Mouse (Mus musculus): ENCODE data around the gene Rpp30. TPM values are rescaled to one million over a fixed set of nuclear protein-coding genes. Genes with fewer than 3 reads are reported as not detected.

Gene Rpp30
- polyA plus RNA-seq, 1 experiment from 2014 or later = 68.0 TPM

- H3K9me3 ChIP-seq (ENCODE audit: control insufficient read depth, low read length) = no peaks in the 10 kb centered on the region
- no peak for ATAC-seq (ENCODE audit: low FRiP score)
- WGBS = 92% methylated on average over 1 of the region's 1 CpGs
These were observed 14.7 kb downstream of the Rpp30 start for GRCm38 (mm10) chr19:36098265-36098664.

GRCm38 (mm10) chr19:36098916-36099315, 15.4 kb downstream of the Rpp30 start:
- H3K4me3 ChIP-seq (replicated peaks; ENCODE audit: low read length) = no peak overlapping the region
- no peaks in the 10 kb centered on the region for H3K9me3 ChIP-seq (ENCODE audit: control insufficient read depth, low read length)
- no peak overlapping the region for H3K9ac ChIP-seq
- H3K27me3 ChIP-seq (ENCODE audit: control insufficient read depth, insufficient read depth, low read length) = no peaks in the 10 kb centered on the region
- WGBS = 90% methylated on average over 7 of the region's 7 CpGs
- DNase-seq (ENCODE audit: low spot score) (no peak), ATAC-seq (ENCODE audit: low FRiP score) (no peak)
- H3K27ac ChIP-seq = no peak overlapping the region
- no peak overlapping the region for H3K4me2 ChIP-seq (replicated peaks)
- H3K36me3 ChIP-seq (replicated peaks; ENCODE audit: control insufficient read depth, insufficient read depth) = peaks cover 89% of the 10 kb centered on the region
- H3K4me1 ChIP-seq (replicated peaks; ENCODE audit: control insufficient read depth, insufficient read depth, low read length) = no peaks in the 10 kb centered on the region

More at GRCm38 (mm10) chr19:36098265-36098664, 14.7 kb downstream of the Rpp30 start:
- Histone ChIP-seq H3K4me2 (replicated peaks) (no peak overlapping the region), H3K4me1 (replicated peaks; ENCODE audit: control insufficient read depth, insufficient read depth, low read length) (no peaks in the 10 kb centered on the region), H3K9ac (no peak overlapping the region), H3K27ac (no peak overlapping the region), H3K27me3 (ENCODE audit: control insufficient read depth, insufficient read depth, low read length) (no peaks in the 10 kb centered on the region), H3K4me3 (replicated peaks; ENCODE audit: low read length) (no peak overlapping the region), H3K36me3 (replicated peaks; ENCODE audit: control insufficient read depth, insufficient read depth) (peaks cover 94% of the 10 kb centered on the region)
- DNase-seq (ENCODE audit: low spot score) = no peak

- Histone ChIP-seq H3K4me2 (replicated peaks) (no peak overlapping the region), H3K27me3 (ENCODE audit: control insufficient read depth, insufficient read depth, low read length) (no peaks in the 10 kb centered on the region), H3K9ac (no peak overlapping the region), H3K4me3 (replicated peaks; ENCODE audit: low read length) (no peak overlapping the region), H3K4me1 (replicated peaks; ENCODE audit: control insufficient read depth, insufficient read depth, low read length) (no peaks in the 10 kb centered on the region), H3K36me3 (replicated peaks; ENCODE audit: control insufficient read depth, insufficient read depth) (peaks cover 54% of the 10 kb centered on the region), H3K9me3 (ENCODE audit: control insufficient read depth, low read length) (no peaks in the 10 kb centered on the region), H3K27ac (no peak overlapping the region)
- ATAC-seq (ENCODE audit: low FRiP score) (no peak), DNase-seq (ENCODE audit: low spot score) (no peak)
- 90% methylated on average over 5 of the region's 5 CpGs for WGBS
These were observed 20.4 kb downstream of the Rpp30 start for GRCm38 (mm10) chr19:36103909-36104308.

GRCm38 (mm10) chr19:36109318-36109944, 25.9 kb downstream of the Rpp30 start:
- 60% methylated on average over 26 of the region's 26 CpGs for WGBS

GRCm38 (mm10) chr19:36110465-36110864, 26.9 kb downstream of the Rpp30 start:
- Histone ChIP-seq H3K27ac (no peak overlapping the region), H3K36me3 (replicated peaks; ENCODE audit: control insufficient read depth, insufficient read depth) (0 out of 2 replicates have a peak, but pooled peaks cover 3% of the 10 kb centered on the region), H3K27me3 (ENCODE audit: control insufficient read depth, insufficient read depth, low read length) (no peaks in the 10 kb centered on the region), H3K9ac (no peak overlapping the region), H3K4me3 (replicated peaks; ENCODE audit: low read length) (no peak overlapping the region), H3K9me3 (ENCODE audit: control insufficient read depth, low read length) (no peaks in the 10 kb centered on the region), H3K4me2 (replicated peaks) (no peak overlapping the region), H3K4me1 (replicated peaks; ENCODE audit: control insufficient read depth, insufficient read depth, low read length) (no peaks in the 10 kb centered on the region)
- ATAC-seq (ENCODE audit: low FRiP score) = no peak
- 25% methylated on average over 7 of the region's 7 CpGs for WGBS
- DNase-seq (ENCODE audit: low spot score) = no peak

More at GRCm38 (mm10) chr19:36109318-36109944, 25.9 kb downstream of the Rpp30 start:
- no peak overlapping the region for H3K9ac ChIP-seq
- DNase-seq (ENCODE audit: low spot score) = no peak
- 0 out of 2 replicates have a peak, but pooled peaks cover 7% of the 10 kb centered on the region for H3K36me3 ChIP-seq (replicated peaks; ENCODE audit: control insufficient read depth, insufficient read depth)
- H3K27ac ChIP-seq = no peak overlapping the region
- H3K27me3 ChIP-seq (ENCODE audit: control insufficient read depth, insufficient read depth, low read length) = no peaks in the 10 kb centered on the region
- H3K9me3 ChIP-seq (ENCODE audit: control insufficient read depth, low read length) = no peaks in the 10 kb centered on the region
- H3K4me2 ChIP-seq (replicated peaks) = peak overlapping the region; percentile 28
- H3K4me1 ChIP-seq (replicated peaks; ENCODE audit: control insufficient read depth, insufficient read depth, low read length) = no peaks in the 10 kb centered on the region
- peak; percentile 68 for ATAC-seq (ENCODE audit: low FRiP score)
- no peak overlapping the region for H3K4me3 ChIP-seq (replicated peaks; ENCODE audit: low read length)

GRCm38 (mm10) chr19:36111054-36111895, 27.8 kb downstream of the Rpp30 start:
- no peak overlapping the region for H3K27ac ChIP-seq
- no peaks in the 10 kb centered on the region for H3K4me1 ChIP-seq (replicated peaks; ENCODE audit: control insufficient read depth, insufficient read depth, low read length)
- peak; percentile 43; the same call in 1 of the 2 replicates for ATAC-seq (ENCODE audit: low FRiP score)
- H3K4me2 ChIP-seq (replicated peaks) = peak overlapping the region; percentile 49
- DNase-seq (ENCODE audit: low spot score) = peak; percentile 81
- no peaks in the 10 kb centered on the region for H3K9me3 ChIP-seq (ENCODE audit: control insufficient read depth, low read length)
- H3K4me3 ChIP-seq (replicated peaks; ENCODE audit: low read length) = peak overlapping the region; percentile 15; the same call in 1 of the 2 replicates
- no peaks in the 10 kb centered on the region for H3K27me3 ChIP-seq (ENCODE audit: control insufficient read depth, insufficient read depth, low read length)
- no peaks in the 10 kb centered on the region for H3K36me3 ChIP-seq (replicated peaks; ENCODE audit: control insufficient read depth, insufficient read depth)
- 0 out of 2 replicates have a peak overlapping the region, but pooled peaks have one; percentile 34 for H3K9ac ChIP-seq
- 27% methylated on average over 7 of the region's 7 CpGs for WGBS

GRCm38 (mm10) chr19:36112007-36112406, 28.5 kb downstream of the Rpp30 start:
- Histone ChIP-seq H3K4me2 (replicated peaks) (peak overlapping the region; percentile 49), H3K4me3 (replicated peaks; ENCODE audit: low read length) (peak overlapping the region; percentile 15; the same call in 1 of the 2 replicates), H3K9me3 (ENCODE audit: control insufficient read depth, low read length) (no peaks in the 10 kb centered on the region), H3K9ac (peak overlapping the region; percentile 34; the same call in 1 of the 2 replicates), H3K27me3 (ENCODE audit: control insufficient read depth, insufficient read depth, low read length) (no peaks in the 10 kb centered on the region), H3K36me3 (replicated peaks; ENCODE audit: control insufficient read depth, insufficient read depth) (no peaks in the 10 kb centered on the region), H3K27ac (no peak overlapping the region), H3K4me1 (replicated peaks; ENCODE audit: control insufficient read depth, insufficient read depth, low read length) (no peaks in the 10 kb centered on the region)
- ATAC-seq (ENCODE audit: low FRiP score) = peak; percentile 38; the same call in 1 of the 2 replicates
- 47% methylated on average over 17 of the region's 17 CpGs for WGBS
- no peak for DNase-seq (ENCODE audit: low spot score)

- H3K4me1 ChIP-seq (replicated peaks; ENCODE audit: control insufficient read depth, insufficient read depth, low read length) = no peaks in the 10 kb centered on the region
- no peak overlapping the region for H3K4me3 ChIP-seq (replicated peaks; ENCODE audit: low read length)
- 90% methylated on average over 4 of the region's 4 CpGs for WGBS
- no peak overlapping the region for H3K9ac ChIP-seq
- H3K27me3 ChIP-seq (ENCODE audit: control insufficient read depth, insufficient read depth, low read length) = no peaks in the 10 kb centered on the region
- H3K27ac ChIP-seq = no peak overlapping the region
- ATAC-seq (ENCODE audit: low FRiP score) = no peak
- no peak overlapping the region for H3K4me2 ChIP-seq (replicated peaks)
- H3K9me3 ChIP-seq (ENCODE audit: control insufficient read depth, low read length) = no peaks in the 10 kb centered on the region
- H3K36me3 ChIP-seq (replicated peaks; ENCODE audit: control insufficient read depth, insufficient read depth) = no peaks in the 10 kb centered on the region
- no peak for DNase-seq (ENCODE audit: low spot score)
These were observed 32.7 kb downstream of the Rpp30 start for GRCm38 (mm10) chr19:36116185-36116584.

GRCm38 (mm10) chr19:36119219-36119618, 35.7 kb downstream of the Rpp30 start:
- Histone ChIP-seq H3K27me3 (ENCODE audit: control insufficient read depth, insufficient read depth, low read length) (no peaks in the 10 kb centered on the region), H3K4me1 (replicated peaks; ENCODE audit: control insufficient read depth, insufficient read depth, low read length) (no peaks in the 10 kb centered on the region), H3K9ac (no peak overlapping the region), H3K4me3 (replicated peaks; ENCODE audit: low read length) (no peak overlapping the region), H3K9me3 (ENCODE audit: control insufficient read depth, low read length) (0 out of 2 replicates have a peak, but pooled peaks cover 4% of the 10 kb centered on the region), H3K36me3 (replicated peaks; ENCODE audit: control insufficient read depth, insufficient read depth) (no peaks in the 10 kb centered on the region), H3K4me2 (replicated peaks) (no peak overlapping the region), H3K27ac (no peak overlapping the region)
- WGBS = 93% methylated on average over 8 of the region's 8 CpGs
- DNase-seq (ENCODE audit: low spot score) = no peak
- no peak for ATAC-seq (ENCODE audit: low FRiP score)
